Mouse (Mus musculus) fibroblast of lung, adult 2 months (primary cell): Measurements from ENCODE around the gene Slc45a3.

ENCODE experiments used
- DNase-seq: peaks from one replicate; pipeline ENCODE4 v3.0.0-alpha.2; 2011; ENCODE audit warnings: low read depth

Slc45a3 gene

DNA sequence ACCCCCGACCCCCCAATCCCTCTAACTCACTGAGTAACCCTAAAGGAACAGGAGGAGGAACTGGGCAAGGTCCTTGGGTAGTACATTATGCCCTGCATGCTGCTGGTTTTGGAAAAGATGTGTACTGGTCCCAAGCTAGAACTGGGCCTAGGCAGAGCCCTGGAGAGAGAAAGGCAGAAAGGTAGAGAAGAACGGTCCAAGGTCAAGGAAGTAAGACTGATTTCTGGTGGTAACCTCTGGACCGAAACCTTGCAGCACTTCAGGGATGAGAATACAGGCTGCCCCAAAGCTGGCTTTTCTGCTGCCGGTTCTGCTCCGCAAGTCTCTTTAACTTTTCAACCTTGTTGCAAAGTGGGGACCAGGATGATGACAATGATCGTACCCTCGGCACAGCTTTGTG is 1.8 kb downstream of the Slc45a3 start:
- DNase-seq = no peak

DNA sequence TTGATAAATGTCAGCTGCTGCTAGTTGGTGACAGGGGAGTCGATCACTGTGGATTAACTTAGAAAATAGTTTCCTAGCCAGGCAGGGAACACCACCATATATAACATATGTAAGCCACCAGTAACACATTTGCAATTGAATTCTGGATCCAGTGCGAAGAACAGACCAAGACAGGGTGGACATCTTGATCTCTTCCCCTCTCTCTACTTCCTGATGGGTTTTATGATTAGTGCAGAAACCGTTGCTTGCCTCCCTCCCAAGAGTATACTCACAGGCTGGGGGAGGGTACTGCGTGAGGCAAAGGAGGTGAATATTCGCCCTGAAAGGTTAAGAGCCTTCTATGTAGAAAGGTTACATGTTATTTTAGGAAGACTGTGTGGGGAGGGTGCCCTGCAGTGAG is 3.1 kb downstream of the Slc45a3 start:
- DNase-seq = no peak

DNA sequence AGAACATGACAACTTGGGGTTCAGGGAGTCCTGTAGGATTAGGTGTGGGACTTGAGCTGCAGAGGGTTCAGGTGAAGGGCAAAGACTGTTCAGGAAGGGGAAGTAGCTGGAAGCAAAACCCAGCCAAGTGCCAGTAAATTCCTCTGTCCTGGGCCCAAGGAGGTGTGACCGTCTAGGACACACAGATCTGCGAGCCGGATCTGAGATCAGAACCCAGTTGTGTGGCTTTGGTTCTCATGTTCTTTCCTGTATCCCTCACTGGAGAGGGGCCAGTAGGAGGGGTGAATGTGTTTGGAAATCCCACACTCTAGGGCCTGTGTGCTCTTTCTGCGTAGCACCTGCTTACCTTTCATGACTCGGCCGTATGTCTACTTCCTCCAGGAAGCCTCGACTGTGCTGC is 4.6 kb downstream of the Slc45a3 start:
- DNase-seq = no peak

- no peak for DNase-seq
Measured at GRCm38 (mm10) chr1:131968556-131968955, 5.8 kb downstream of the Slc45a3 start.

DNA sequence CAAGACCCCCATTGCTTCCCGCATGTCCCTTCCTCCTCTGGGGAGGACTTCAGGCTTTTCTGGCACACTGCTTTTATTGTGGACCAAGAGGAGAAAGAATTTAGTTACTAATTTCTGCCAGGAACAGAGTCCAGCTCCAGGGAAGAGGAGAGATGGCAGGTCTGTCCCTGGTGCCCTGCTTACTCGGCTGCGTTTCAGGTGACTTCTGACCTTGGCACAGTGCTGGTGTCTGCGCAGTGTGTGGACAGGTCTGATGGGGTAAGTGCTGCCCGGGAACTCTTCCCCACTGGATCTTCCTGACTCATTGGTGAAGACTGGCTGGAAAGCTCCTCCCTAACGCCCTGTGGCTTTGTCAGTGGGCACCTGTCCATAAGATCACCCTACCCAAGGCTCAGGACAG is 6.2 kb downstream of the Slc45a3 start:
- DNase-seq = no peak

DNA sequence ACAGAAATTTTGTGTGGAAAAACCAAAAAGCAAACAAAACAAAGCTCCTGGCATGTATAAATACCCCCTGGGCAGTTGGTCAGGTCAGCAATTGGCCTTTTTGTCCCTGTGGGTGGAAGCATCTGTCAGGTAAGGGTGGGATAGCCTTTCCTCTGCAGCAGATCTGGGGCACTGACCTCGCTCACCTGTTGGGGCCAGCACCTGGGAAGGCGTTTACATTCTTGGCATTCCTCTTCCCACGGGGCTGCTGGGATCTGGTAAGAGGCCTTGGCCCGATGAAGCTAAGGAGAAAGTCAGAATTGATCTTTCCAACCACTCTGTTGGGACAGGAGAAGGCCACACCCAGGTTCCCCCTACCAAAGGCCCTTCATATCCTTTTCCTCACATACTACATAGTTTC is 7.1 kb downstream of the Slc45a3 start:
- no peak for DNase-seq

DNA sequence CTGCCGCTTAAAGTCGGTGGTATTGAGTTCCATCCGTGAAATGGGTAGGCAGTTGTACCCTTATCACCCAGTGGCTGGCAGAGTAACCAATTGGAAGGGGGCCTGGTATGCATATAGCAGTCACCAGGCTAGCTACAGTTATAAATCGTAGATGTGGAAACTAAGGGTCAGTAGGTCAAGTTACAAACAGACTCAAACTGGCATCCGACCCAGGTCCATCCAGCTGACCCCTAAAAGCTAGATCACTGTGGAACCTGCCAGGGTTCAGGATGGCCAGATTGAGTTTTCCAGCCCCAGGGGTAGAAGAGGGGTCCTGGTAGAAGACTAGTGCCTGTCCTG is 7.5 kb downstream of the Slc45a3 start:
- DNase-seq = no peak

DNA sequence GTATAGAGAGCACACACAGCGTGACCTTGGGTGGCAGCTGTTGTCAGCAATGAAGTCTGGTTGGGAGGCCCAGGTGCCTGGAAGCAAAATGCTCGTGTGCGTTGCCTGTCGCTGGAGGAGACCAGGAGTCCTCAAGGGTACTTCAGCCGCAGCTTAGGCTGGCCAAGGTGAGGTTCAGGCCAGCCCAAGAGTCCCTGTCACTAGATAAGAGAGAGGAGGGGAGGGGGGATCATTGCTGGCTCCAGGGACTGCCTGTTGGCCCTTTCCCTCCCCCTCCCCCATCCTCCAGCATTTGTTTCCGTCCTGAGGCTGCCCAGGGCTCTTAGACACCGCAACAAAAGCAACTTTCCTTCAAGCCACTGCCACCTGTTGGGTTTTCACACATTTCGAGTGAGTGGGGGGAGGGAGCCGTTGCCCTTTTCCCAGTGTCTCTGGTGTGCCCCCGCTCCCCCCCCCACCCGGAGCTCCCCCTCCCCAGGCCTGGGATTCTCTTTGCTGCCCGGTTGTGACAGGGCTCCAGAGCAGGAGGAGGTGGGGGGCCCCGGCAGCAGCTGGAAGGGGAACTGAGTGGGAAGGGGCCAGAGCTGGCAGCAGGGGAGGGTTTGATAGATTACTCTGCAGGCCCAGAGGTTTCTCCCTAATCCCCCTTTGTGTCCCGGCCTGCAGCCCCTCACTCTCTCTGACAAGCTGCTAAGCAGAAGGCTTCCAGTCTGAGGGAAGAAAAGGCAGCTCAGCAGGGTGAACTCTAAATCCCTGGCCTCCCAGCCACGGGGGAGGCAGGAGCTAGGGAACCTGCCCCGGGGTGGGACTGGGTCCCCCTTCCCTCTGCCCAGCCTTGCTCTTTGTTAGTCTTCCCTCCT is 8.1 kb downstream of the Slc45a3 start:
- DNase-seq = no peak

DNA sequence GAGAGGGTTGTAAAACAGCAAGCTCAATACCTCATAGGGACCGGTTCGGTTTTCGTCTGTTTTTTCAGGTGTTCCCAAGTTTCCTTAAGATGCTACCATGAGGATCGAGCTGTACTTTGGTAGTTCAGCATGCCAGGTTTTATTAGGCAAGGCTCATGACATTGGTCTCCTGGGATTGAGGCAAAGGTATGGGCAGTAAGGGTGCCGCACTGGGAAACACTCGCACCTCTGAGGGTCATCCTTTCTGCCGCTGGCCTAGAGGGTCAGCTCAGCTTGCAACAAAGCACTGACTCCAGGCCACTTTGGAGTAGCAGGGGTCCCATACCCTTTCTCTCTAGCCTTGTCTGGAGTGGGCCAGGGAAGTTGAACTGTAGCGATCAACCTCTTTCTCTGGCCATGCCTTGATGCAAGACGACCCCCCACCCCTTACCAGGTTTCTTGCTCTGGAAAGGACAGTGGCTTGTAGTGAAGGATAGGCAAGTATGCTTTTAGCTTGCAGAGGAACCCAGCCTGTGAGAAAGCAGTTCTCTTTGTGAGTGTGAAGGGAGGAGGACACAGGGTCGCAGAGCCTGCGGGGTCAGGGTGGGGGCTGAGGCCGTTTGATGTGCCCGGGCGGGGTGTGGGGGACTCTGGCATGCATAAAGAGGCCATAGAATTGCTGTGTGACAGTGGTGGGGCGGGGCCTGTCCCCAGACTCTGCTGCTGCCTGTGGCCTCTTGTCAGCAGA is 9.2 kb downstream of the Slc45a3 start:
- DNase-seq = no peak

- no peak for DNase-seq
Measured at GRCm38 (mm10) chr1:131972498-131973334, 9.9 kb downstream of the Slc45a3 start.

- no peak for DNase-seq
Measured at GRCm38 (mm10) chr1:131973991-131974390, 11.2 kb downstream of the Slc45a3 start.

DNA sequence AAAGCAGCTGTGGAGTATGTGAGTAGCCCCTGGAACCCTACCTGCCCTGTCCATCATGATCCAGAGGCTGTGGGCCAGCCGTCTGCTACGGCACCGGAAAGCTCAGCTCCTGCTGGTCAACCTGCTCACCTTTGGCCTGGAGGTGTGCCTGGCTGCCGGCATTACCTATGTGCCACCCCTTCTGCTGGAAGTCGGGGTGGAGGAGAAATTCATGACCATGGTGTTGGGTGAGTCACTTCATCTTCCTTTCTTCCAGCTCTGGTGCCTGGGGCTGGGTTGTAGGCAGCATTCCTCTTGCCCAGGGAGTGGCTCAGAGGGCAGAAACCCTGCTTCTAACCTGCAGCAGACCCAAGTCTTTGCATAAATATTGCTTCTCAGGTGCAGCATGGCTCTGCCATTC is 14.1 kb downstream of the Slc45a3 start:
- no peak for DNase-seq

DNA sequence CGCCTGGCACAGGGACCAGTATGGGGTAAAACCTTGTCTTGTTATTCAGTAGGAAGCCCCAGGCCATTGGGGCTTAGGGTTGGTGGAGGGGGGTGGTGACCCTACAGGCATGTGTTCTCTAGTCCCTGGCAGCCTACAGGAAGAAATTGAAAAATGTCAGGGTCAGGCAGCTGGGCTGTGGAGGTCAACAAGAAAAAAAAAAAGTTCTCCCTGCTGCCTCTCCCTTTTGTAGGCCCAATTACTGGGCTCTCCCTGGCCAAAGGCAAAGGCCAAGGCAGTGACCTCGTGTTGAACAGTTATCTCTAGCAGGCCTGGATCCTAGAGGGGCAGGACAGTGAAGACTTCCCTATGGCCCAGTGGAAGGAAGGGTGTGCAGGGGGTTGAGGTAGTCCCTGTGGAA is 17.7 kb downstream of the Slc45a3 start:
- DNase-seq = no peak

DNA sequence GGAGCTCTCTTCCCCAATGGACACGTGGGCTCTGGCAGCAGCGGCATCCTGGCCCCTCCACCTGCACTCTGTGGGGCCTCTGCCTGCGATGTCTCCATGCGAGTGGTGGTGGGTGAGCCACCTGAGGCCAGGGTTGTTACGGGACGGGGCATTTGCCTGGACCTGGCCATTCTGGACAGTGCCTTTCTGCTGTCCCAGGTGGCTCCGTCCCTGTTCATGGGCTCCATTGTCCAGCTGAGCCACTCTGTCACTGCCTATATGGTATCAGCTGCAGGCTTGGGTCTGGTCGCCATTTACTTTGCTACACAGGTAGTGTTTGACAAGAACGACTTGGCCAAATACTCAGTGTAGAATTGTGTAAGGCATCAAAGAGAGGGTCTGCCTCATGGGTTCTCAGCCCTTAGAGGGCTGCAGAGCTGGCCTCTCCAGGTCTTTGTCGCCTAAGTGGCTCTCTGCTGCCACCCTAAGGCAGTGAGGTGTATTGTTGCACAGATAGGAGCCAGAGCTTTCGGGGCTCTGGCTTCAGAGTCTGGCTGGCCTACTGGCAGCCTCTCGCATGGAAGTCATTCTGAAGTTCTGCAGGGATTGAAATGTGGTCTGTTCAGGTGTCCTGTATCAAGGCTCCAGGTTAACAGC is 18.7 kb downstream of the Slc45a3 start:
- DNase-seq = no peak

DNA sequence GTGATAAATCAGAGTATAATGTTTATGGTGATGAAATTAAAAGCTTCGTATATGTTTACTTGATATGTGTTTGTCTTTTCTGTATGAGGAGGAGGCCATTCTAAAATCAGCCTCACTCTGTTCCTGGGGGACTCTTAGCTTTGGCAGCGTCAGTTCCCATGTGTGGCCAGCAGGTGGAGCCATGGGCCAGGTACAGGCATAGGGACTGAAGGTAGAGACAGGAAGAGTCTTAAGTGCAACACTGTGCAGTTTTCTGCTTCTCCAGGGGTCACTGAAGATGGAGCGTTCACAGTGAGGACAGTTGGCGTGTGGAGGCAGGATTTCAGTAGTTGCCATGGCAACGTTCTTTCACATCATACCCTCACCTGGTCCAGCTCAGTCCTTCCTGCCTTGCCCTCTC is 20.1 kb downstream of the Slc45a3 start:
- DNase-seq = peak; percentile 22

GRCm38 (mm10) chr1:131983806-131984205 is 21.0 kb downstream of the Slc45a3 start:
- no peak for DNase-seq

DNA sequence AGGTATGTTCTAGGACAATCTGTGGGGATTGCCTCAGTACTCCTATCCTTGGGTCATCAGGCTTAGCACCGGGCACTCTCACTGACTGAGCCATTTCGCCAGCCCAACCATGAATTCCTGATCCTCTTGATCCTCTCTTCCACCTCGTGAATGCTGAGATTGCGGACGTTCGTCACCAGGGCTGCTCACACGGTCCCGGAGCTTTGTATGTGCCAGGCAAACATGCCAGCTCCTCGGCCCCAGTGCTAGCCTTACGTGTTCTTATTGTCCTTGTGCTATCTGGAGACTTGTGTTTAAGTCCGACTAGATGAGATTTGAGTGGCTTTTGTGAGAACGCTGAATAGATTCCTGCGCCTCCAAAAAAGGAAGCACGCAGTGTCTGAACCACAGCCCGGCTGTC is 24.7 kb downstream of the Slc45a3 start:
- no peak for DNase-seq

- no peak for DNase-seq
Measured at GRCm38 (mm10) chr1:131989476-131989875, 26.7 kb downstream of the Slc45a3 start.

- DNase-seq = no peak
Measured at GRCm38 (mm10) chr1:131990083-131990760, 27.5 kb downstream of the Slc45a3 start.

GRCm38 (mm10) chr1:131992561-131993001 is 29.8 kb downstream of the Slc45a3 start:
- no peak for DNase-seq
